Mouse (Mus musculus): ENCODE results near the gene Shc4. TPM values are rescaled to one million over a fixed set of nuclear protein-coding genes. Genes with fewer than 3 reads are reported as not detected.
A peak's percentile ranks its signal among the peaks of the same experiment; 100 is the strongest.

Shc4 gene
- polyA plus RNA-seq, 1 experiment from 2014 or later = 0.82 TPM

DNA sequence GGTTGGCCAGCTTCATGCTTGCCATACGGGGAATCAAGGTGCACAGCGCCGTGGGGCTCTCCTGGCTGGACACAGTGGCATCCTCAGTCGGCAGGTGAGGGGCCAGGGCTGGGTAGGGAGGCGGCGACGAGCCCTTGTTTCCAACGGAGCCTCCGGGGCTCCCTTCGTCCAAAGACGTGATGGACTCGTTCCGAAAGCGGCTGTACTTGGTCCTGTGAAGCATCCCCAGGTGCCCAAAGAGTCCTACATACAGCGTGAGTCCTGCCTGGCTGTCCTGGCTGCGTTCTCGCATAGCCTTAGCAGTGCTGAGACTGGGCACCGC, 901 bp downstream of the Shc4 start:
- Histone ChIP-seq H3K4me1 (peaks cover 13% of the 10 kb centered on the region), H3K9ac (no peak overlapping the region), H3K27me3 (replicated peaks) (peaks cover 76% of the 10 kb centered on the region), H3K9me3 (replicated peaks) (no peaks in the 10 kb centered on the region), H3K4me2 (peak overlapping the region; percentile 69), H3K4me3 (peak overlapping the region; percentile 46), H3K36me3 (no peaks in the 10 kb centered on the region), H3K27ac (no peak overlapping the region)
- 0 out of 2 replicates have a peak, but pooled peaks have one; percentile 15 for ATAC-seq
- 6% methylated on average over 18 of the region's 18 CpGs for WGBS (ENCODE audit: insufficient replicate concordance)

- H3K27ac ChIP-seq = no peak overlapping the region
- no peaks in the 10 kb centered on the region for H3K36me3 ChIP-seq
- H3K9ac ChIP-seq = no peak overlapping the region
- H3K4me2 ChIP-seq = no peak overlapping the region
- H3K4me1 ChIP-seq = no peaks in the 10 kb centered on the region
- peaks cover 21% of the 10 kb centered on the region for H3K27me3 ChIP-seq (replicated peaks)
- no peaks in the 10 kb centered on the region for H3K9me3 ChIP-seq (replicated peaks)
- 69% methylated on average over 8 of the region's 8 CpGs for WGBS (ENCODE audit: insufficient replicate concordance)
- no peak overlapping the region for H3K4me3 ChIP-seq
- ATAC-seq = no peak
These were observed 7.3 kb downstream of the Shc4 start for GRCm38 (mm10) chr2:125716599-125716998.

DNA sequence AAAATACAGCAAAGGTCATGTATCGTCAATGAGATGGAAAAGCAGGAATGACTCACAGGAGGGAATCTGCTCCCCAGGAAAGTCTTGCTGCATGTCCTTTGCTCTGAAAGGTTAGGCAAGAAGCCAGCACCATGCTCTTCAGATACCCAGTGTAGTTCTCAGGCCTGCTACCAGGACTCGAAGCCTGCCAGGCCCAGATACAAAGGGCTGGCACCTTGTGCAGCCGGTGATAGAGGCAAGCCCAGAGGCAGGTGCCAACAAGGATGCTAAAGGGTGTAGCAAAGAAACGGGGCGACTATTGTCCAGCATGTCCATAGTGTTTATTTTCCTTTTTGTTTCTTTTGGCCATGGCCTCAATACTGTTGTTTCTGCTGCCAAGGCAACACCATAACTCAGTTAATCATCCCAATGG, 17.4 kb downstream of the Shc4 start:
- Histone ChIP-seq H3K27ac (no peak overlapping the region), H3K4me2 (no peak overlapping the region), H3K9ac (no peak overlapping the region), H3K4me3 (no peak overlapping the region), H3K4me1 (no peaks in the 10 kb centered on the region), H3K9me3 (replicated peaks) (no peaks in the 10 kb centered on the region), H3K27me3 (replicated peaks) (0 out of 2 replicates have a peak, but pooled peaks cover 3% of the 10 kb centered on the region), H3K36me3 (no peaks in the 10 kb centered on the region)
- 69% methylated on average over 5 of the region's 5 CpGs for WGBS (ENCODE audit: insufficient replicate concordance)
- no peak for ATAC-seq

DNA sequence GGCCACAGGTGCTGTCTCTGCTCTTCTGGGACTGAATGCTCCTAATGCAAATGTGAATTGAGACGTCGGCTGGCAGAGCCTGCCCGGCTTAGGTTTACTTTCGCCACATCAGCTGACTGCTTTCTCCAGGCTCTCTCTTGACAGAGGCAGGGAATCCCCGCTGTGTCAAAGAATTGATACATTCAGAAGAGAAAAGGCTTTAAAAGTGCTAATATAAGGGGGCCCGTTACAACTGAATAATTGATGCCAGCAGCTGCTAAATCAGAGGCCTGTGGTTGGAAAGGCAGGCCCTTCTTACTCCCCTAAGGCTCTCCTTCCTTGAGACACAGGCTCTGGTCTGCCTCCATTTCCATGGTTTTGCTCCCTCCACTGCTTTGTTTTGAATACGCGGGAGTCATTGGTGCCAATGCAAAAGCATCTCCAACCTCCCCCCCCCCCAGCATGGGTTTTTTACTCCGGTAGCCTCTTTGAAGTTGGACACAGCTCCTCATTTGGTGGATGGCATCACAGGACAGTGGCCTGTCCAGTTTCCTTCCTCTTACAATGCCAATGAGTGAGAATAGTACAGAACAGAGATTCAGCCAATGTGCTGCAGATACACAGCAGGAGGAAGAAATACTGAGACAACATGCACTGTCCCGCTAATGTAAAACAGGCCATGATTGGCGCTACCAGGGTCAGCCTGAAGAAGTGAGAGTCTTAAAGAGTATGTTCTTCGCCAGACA, 18.9 kb downstream of the Shc4 start:
- H3K9ac ChIP-seq = no peak overlapping the region
- H3K36me3 ChIP-seq = no peaks in the 10 kb centered on the region
- H3K4me2 ChIP-seq = no peak overlapping the region
- no peak overlapping the region for H3K4me3 ChIP-seq
- no peak for ATAC-seq
- no peak overlapping the region for H3K27ac ChIP-seq
- H3K4me1 ChIP-seq = no peaks in the 10 kb centered on the region
- H3K9me3 ChIP-seq (replicated peaks) = no peaks in the 10 kb centered on the region
- 0 out of 2 replicates have a peak, but pooled peaks cover 3% of the 10 kb centered on the region for H3K27me3 ChIP-seq (replicated peaks)
- WGBS (ENCODE audit: insufficient replicate concordance) = 61% methylated on average over 12 of the region's 12 CpGs

DNA sequence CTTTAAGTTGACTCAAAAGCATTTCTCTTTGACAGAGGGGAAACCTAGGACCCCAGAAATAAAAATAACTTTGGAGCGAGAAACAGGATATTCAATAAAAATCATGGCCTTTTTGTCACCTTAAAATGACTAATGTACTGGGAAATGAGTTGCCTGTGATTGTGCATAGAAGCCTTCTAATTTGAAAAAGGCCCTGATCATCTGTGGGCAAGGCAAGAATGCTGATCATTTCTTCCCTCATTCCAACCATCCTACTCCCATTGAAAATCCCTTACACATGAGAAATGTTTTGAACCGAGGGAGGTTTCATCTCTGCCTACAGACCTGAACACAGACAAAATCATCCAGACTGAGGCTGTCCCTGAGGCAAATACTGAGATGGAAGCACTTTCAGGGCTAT, 21.1 kb downstream of the Shc4 start:
- Histone ChIP-seq H3K9me3 (replicated peaks) (no peaks in the 10 kb centered on the region), H3K27me3 (replicated peaks) (0 out of 2 replicates have a peak, but pooled peaks cover 3% of the 10 kb centered on the region), H3K4me3 (no peak overlapping the region), H3K4me2 (no peak overlapping the region), H3K27ac (no peak overlapping the region), H3K4me1 (no peaks in the 10 kb centered on the region), H3K9ac (no peak overlapping the region), H3K36me3 (no peaks in the 10 kb centered on the region)
- no peak for ATAC-seq
- 73% methylated on average over 2 of the region's 2 CpGs for WGBS (ENCODE audit: insufficient replicate concordance)

DNA sequence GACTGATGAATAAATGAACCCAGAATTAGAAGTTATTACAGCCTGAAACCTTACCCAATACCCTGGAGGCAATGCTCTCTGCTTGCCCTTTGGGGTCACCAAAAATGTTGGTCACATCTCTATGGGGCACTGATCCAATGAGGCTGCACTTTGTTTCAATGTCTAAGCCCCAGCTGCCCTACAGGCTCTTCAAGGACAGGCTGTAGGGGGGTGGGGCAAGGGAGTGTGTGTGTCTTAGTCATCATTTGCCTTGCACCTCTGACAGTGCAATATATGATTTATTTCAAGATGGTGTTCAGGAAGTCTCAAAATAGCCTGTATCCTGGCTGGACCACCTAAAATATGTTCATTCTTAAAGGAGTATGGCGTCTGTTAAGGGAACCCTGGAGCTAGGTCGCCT, 22.3 kb downstream of the Shc4 start:
- WGBS (ENCODE audit: insufficient replicate concordance) = 60% methylated on average over 2 of the region's 2 CpGs
- H3K9me3 ChIP-seq (replicated peaks) = no peaks in the 10 kb centered on the region
- no peak for ATAC-seq

GRCm38 (mm10) chr2:125696219-125696618, 27.7 kb downstream of the Shc4 start:
- no peak for ATAC-seq
- Histone ChIP-seq H3K27ac (no peak overlapping the region), H3K4me3 (no peak overlapping the region), H3K27me3 (replicated peaks) (no peaks in the 10 kb centered on the region), H3K36me3 (no peaks in the 10 kb centered on the region), H3K9ac (no peak overlapping the region), H3K4me2 (no peak overlapping the region), H3K9me3 (replicated peaks) (no peaks in the 10 kb centered on the region), H3K4me1 (no peaks in the 10 kb centered on the region)
- WGBS (ENCODE audit: insufficient replicate concordance) = 70% methylated on average over 2 of the region's 2 CpGs

More for the DNA sequence above, 22.3 kb downstream of the Shc4 start:
- Histone ChIP-seq H3K27me3 (replicated peaks) (0 out of 2 replicates have a peak, but pooled peaks cover 3% of the 10 kb centered on the region), H3K36me3 (no peaks in the 10 kb centered on the region), H3K4me2 (no peak overlapping the region), H3K9ac (no peak overlapping the region), H3K4me3 (no peak overlapping the region), H3K4me1 (no peaks in the 10 kb centered on the region), H3K27ac (no peak overlapping the region)

DNA sequence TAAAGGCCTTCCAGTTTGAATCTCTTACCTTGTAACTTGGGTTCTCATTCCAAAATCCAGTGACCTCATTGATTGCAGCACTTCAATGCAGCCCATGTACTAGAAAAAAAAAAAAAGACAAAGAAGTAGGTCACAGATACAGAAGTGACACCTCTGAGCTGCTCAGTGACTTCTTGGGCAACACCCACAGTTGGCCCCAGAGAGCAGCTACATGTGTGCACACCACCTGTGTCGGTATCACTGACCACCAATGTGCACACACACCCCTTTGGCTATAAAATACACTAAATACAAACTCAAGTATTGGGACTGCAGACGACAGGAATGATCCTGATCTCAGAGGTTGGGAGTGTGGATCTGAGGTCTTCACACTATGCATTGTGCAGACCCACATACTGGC, 29.1 kb downstream of the Shc4 start:
- Histone ChIP-seq H3K9ac (no peak overlapping the region), H3K27me3 (replicated peaks) (no peaks in the 10 kb centered on the region), H3K9me3 (replicated peaks) (no peaks in the 10 kb centered on the region), H3K4me3 (no peak overlapping the region), H3K4me2 (no peak overlapping the region), H3K4me1 (no peaks in the 10 kb centered on the region), H3K27ac (no peak overlapping the region), H3K36me3 (no peaks in the 10 kb centered on the region)
- 52% methylated on average over 2 of the region's 2 CpGs for WGBS (ENCODE audit: insufficient replicate concordance)
- no peak for ATAC-seq

- no peaks in the 10 kb centered on the region for H3K27me3 ChIP-seq (replicated peaks)
- H3K27ac ChIP-seq = no peak overlapping the region
- H3K4me3 ChIP-seq = no peak overlapping the region
- ATAC-seq = no peak
- H3K4me2 ChIP-seq = no peak overlapping the region
- WGBS (ENCODE audit: insufficient replicate concordance) = 54% methylated on average over 2 of the region's 2 CpGs
- H3K36me3 ChIP-seq = no peaks in the 10 kb centered on the region
- no peaks in the 10 kb centered on the region for H3K9me3 ChIP-seq (replicated peaks)
- no peaks in the 10 kb centered on the region for H3K4me1 ChIP-seq
- no peak overlapping the region for H3K9ac ChIP-seq
These were observed 31.9 kb downstream of the Shc4 start for GRCm38 (mm10) chr2:125692010-125692409.

GRCm38 (mm10) chr2:125685441-125686150, 38.4 kb downstream of the Shc4 start:
- no peak for ATAC-seq
- Histone ChIP-seq H3K27me3 (replicated peaks) (no peaks in the 10 kb centered on the region), H3K27ac (no peak overlapping the region), H3K9me3 (replicated peaks) (no peaks in the 10 kb centered on the region), H3K36me3 (no peaks in the 10 kb centered on the region), H3K4me2 (no peak overlapping the region), H3K9ac (no peak overlapping the region), H3K4me1 (peaks cover 4% of the 10 kb centered on the region; the same call in 1 of the 2 replicates), H3K4me3 (no peak overlapping the region)
- WGBS (ENCODE audit: insufficient replicate concordance) = 57% methylated on average over 9 of the region's 9 CpGs

- Histone ChIP-seq H3K27ac (no peak overlapping the region), H3K4me2 (no peak overlapping the region), H3K4me1 (peaks cover 4% of the 10 kb centered on the region; the same call in 1 of the 2 replicates), H3K9me3 (replicated peaks) (no peaks in the 10 kb centered on the region), H3K36me3 (no peaks in the 10 kb centered on the region), H3K9ac (no peak overlapping the region), H3K4me3 (no peak overlapping the region), H3K27me3 (replicated peaks) (no peaks in the 10 kb centered on the region)
- no peak for ATAC-seq
- WGBS (ENCODE audit: insufficient replicate concordance) = 59% methylated on average over 10 of the region's 10 CpGs
These were observed 39.1 kb downstream of the Shc4 start for GRCm38 (mm10) chr2:125684559-125685440.

DNA sequence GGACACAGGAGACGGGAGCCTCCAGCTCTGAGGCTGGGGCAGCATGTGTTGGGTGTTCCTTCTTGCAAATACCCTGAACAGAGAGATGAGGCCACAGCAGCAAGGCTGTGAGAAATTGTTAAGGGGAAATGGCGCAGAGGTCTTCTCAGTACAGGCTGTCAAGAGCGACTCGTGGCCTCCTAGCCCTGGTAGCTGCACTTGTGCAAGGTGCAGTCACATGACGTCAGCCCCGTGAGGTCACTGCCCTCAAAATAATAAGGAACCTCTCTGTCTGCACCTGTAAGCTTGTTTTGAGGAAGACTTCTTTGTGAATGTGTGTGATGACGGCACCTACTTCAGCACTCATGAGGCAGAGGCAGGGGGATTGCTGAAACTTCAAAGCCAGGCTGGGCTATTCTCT, 40.1 kb downstream of the Shc4 start:
- Histone ChIP-seq H3K4me2 (no peak overlapping the region), H3K9me3 (replicated peaks) (no peaks in the 10 kb centered on the region), H3K4me1 (peaks cover 4% of the 10 kb centered on the region; the same call in 1 of the 2 replicates), H3K4me3 (no peak overlapping the region), H3K27ac (no peak overlapping the region), H3K36me3 (no peaks in the 10 kb centered on the region), H3K27me3 (replicated peaks) (no peaks in the 10 kb centered on the region), H3K9ac (no peak overlapping the region)
- 57% methylated on average over 7 of the region's 7 CpGs for WGBS (ENCODE audit: insufficient replicate concordance)
- ATAC-seq = no peak

Data from liver, embryonic 12.5 days (tissue).